Mouse (Mus musculus) olfactory bulb, adult 2 months (tissue): ENCODE data around the gene Uvrag. TPM values are rescaled to one million over a fixed set of nuclear protein-coding genes. Genes with fewer than 3 reads are reported as not detected.

Experiments used
- H3K27ac ChIP-seq: fragments of 200-500 bp; 2 replicates; pipeline ENCODE4 v1.5.1; 2012; ENCODE audit warnings: low read depth, low read length; ENCODE audit not compliant: insufficient read depth
- H3K4me1 ChIP-seq: fragments of 200-500 bp; 2 replicates; pipeline ENCODE4 v1.6.1; 2012; ENCODE audit warnings: low read length; ENCODE audit not compliant: control insufficient read depth, insufficient read depth
- H3K4me3 ChIP-seq: fragments of 200-500 bp; 2 replicates; pipeline ENCODE4 v1.5.1; 2012; ENCODE audit warnings: mild to moderate bottlenecking, low read depth, low read length, moderate library complexity; ENCODE audit not compliant: insufficient read depth
- CTCF ChIP-seq: fragments of 200-500 bp; IDR thresholded peaks from 2 replicates; pipeline ENCODE4 v1.5.1; 2012; ENCODE audit warnings: low read depth, mild to moderate bottlenecking, low read length, moderate library complexity; ENCODE audit not compliant: insufficient read depth
- POLR2A ChIP-seq: fragments of 200-500 bp; IDR thresholded peaks from 2 replicates; pipeline ENCODE4 v1.6.1; 2012; ENCODE audit warnings: mild to moderate bottlenecking, low read depth, low read length, moderate library complexity; ENCODE audit not compliant: insufficient read depth
- WGBS: fragments of 180-500 bp; shearing (Covaris S2); methylation state at CpG from one replicate; pipeline ENCODE4 v1.1.7; 2018; 5-methylcytosine and 5-hydroxymethylcytosine counted together
- polyA plus RNA-seq: library from polyadenylated mRNA; stranded (reverse); fragments of >200 nt; gene quantifications from 2 replicates; pipeline ENCODE4 v1.2.4, GENCODE M21; 2012; ENCODE audit warnings: low replicate concordance; ENCODE audit not compliant: missing spikeins, insufficient read depth, insufficient read length

Gene Uvrag
- polyA plus RNA-seq, 1 experiment: not detected

- Histone ChIP-seq H3K27ac (no peak overlapping the region), H3K4me1 (peaks cover 5% of the 10 kb centered on the region; the same call in 1 of the 2 replicates), H3K4me3 (no peak overlapping the region)
- TF ChIP-seq CTCF (no peak), POLR2A (no peak)
- 97% methylated on average over 2 of the region's 2 CpGs for WGBS
Measured at GRCm38 (mm10) chr7:99097128-99097527, 43.8 kb downstream of the Uvrag start.

DNA sequence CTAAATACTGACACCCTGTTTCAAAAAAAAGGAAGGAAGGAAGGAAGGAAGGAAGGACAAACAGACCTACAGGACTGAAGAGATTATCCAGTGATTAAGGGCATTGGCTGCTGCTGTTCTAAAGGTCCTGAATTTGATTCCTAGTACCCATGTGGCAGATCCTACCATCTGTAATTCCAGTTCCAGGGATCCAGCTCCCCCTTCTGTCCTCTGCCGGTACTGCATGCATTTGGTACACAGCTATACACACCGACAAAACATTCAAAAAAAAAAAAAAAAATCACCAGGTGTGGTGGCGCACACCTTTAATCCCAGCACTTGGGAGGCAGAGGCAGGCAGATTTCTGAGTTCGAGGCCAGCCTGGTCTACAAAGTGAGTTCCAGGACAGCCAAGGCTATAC is 45.8 kb downstream of the Uvrag start:
- TF ChIP-seq CTCF (no peak), POLR2A (no peak)
- Histone ChIP-seq H3K4me1 (peaks cover 4% of the 10 kb centered on the region; the same call in 1 of the 2 replicates), H3K4me3 (no peak overlapping the region), H3K27ac (no peak overlapping the region)
- WGBS: 75% methylated on average over 4 of the region's 4 CpGs

GRCm38 (mm10) chr7:99094336-99094735 is 46.6 kb downstream of the Uvrag start:
- WGBS: 88% methylated on average over 3 of the region's 3 CpGs
- H3K27ac ChIP-seq: no peak overlapping the region
- peaks cover 3% of the 10 kb centered on the region; the same call in 1 of the 2 replicates for H3K4me1 ChIP-seq
- H3K4me3 ChIP-seq: no peak overlapping the region
- TF ChIP-seq CTCF (no peak), POLR2A (no peak)

GRCm38 (mm10) chr7:99091915-99092645 is 48.9 kb downstream of the Uvrag start:
- no peak for TF ChIP-seq CTCF
- no peak for TF ChIP-seq POLR2A
- Histone ChIP-seq H3K4me1 (peaks cover 3% of the 10 kb centered on the region; the same call in 1 of the 2 replicates), H3K27ac (no peak overlapping the region), H3K4me3 (no peak overlapping the region)
- WGBS: 88% methylated on average over 17 of the region's 17 CpGs

DNA sequence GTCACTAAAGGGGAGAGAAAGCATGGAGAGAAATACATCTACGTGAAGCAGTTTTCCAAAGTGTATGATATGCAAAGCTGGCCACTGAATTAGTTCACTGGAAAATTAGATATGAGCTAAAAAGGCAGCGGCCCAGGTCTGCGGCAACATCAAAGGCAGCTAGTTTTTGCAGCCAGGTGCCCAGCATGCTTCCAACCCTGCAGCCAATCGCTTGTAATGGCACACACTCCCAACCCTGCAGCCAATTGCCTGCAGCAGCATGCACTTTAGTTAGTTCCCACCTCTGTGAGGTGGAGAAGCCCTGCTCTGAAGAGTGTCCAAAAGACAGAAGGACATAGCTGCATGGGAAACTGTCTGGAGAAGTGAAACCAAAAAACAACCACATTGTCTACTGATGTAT is 51.2 kb downstream of the Uvrag start:
- 88% methylated on average over 4 of the region's 4 CpGs for WGBS
- H3K27ac ChIP-seq: no peak overlapping the region
- H3K4me3 ChIP-seq: no peak overlapping the region
- TF ChIP-seq POLR2A (no peak), CTCF (no peak)
- H3K4me1 ChIP-seq: peaks cover 10% of the 10 kb centered on the region

DNA sequence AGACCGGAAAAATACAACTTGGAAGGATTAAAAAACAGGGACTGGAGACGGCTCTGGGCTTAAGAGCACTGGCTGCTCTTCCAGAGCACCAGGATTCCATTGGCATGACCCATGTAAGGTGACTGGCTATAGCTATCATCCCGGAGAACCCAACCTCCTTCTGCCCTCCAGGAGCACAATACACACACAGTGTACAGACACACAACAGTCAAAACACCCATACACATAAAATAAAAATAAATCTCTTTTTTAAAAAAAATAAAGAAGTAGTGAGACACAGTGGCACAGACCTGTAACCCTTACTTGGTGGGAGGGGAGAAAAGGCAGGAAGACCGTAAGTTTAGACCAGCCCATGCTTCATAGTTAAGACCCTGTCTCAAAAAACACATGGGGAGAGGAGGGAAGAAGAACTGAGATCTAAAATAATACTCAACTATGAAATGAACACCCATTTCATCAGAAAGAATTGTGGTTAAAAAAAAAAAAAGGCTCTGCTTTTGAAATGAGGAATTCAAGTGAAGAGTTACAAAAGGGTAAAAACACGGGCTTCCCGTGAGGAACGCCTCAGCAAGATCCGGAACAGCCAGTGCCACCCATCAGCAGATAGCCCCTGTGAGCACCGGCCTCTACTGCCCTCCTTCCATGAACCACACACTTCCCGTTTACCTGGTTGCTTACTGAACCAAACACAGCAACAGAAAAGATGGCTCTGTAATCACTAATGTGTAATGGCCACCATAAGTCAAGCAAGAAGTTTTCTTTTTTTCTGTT is 52.2 kb downstream of the Uvrag start:
- no peak overlapping the region for H3K4me3 ChIP-seq
- WGBS: 94% methylated on average over 10 of the region's 10 CpGs
- TF ChIP-seq CTCF (no peak), POLR2A (no peak)
- H3K4me1 ChIP-seq: peaks cover 10% of the 10 kb centered on the region
- H3K27ac ChIP-seq: no peak overlapping the region

GRCm38 (mm10) chr7:99087581-99087980 is 53.4 kb downstream of the Uvrag start:
- TF ChIP-seq POLR2A (no peak), CTCF (no peak)
- H3K4me1 ChIP-seq: peaks cover 10% of the 10 kb centered on the region
- 75% methylated on average over 7 of the region's 7 CpGs for WGBS
- H3K27ac ChIP-seq: no peak overlapping the region
- H3K4me3 ChIP-seq: no peak overlapping the region

DNA sequence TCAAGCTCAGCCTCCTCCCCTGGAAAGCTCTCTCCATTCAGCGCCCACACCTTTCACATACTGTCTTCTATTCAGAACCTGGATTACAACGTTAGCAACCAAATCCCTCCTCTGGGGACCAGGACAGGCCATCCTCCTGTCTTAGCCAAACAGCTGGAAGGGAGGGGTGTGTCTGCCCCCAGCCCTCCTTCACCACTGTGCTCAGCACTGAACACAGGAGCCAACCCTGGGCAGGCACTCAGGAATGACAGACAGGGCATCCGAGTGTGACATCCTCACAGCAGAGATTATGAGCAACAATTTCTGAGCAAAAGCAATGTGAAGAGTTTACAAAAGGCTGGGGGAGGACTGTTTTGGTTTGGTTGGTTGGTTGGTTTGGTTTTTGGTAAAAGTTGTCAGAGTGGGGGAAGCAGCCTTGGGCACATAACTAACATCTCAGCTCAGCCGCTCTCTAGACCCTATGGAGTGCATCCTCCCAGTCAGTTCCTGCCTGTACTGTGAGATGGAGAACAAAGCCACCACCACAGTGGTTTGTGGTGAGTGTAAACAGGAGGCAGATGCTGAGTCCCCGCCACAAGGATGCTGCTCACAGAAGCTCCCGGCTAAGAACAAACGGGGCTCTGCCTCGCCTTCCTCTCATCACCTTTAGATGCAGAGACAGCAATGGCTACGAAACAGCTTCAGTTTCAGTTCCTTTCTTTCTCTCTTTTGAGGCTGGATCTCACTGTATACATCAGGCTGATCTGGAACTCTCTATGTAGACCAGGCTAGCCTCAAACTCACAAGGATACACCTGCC is 54.1 kb downstream of the Uvrag start:
- 81% methylated on average over 9 of the region's 9 CpGs for WGBS
- Histone ChIP-seq H3K4me3 (no peak overlapping the region), H3K4me1 (peaks cover 7% of the 10 kb centered on the region), H3K27ac (no peak overlapping the region)
- TF ChIP-seq CTCF (no peak), POLR2A (no peak)

GRCm38 (mm10) chr7:99085249-99085648 is 55.7 kb downstream of the Uvrag start:
- Histone ChIP-seq H3K27ac (no peak overlapping the region), H3K4me3 (no peak overlapping the region), H3K4me1 (peaks cover 7% of the 10 kb centered on the region)
- TF ChIP-seq CTCF (no peak), POLR2A (no peak)
- 28% methylated on average over 3 of the region's 3 CpGs for WGBS
